Mouse (Mus musculus) ES-E14 (cell line): ENCODE data around the gene Lsm2.

Source experiments
- CHD2 ChIP-seq: IDR thresholded peaks from 2 replicates; pipeline ENCODE4 v1.6.1; 2014; ENCODE audit warnings: mild to moderate bottlenecking, low read depth, low read length, inconsistent platforms
- HCFC1 ChIP-seq: IDR thresholded peaks from 2 replicates; pipeline ENCODE4 v1.6.1; 2012; ENCODE audit warnings: low read length, inconsistent platforms, borderline replicate concordance; ENCODE audit not compliant: insufficient read depth
- MAFK ChIP-seq: IDR thresholded peaks from 2 replicates; pipeline ENCODE4 v1.6.1; 2014; ENCODE audit warnings: mild to moderate bottlenecking, low read depth, low read length, inconsistent platforms; ENCODE audit not compliant: insufficient read depth
- ZNF384 ChIP-seq: IDR thresholded peaks from 2 replicates; pipeline ENCODE4 v1.6.1; 2012; ENCODE audit warnings: low read depth, low read length, inconsistent platforms

DNA sequence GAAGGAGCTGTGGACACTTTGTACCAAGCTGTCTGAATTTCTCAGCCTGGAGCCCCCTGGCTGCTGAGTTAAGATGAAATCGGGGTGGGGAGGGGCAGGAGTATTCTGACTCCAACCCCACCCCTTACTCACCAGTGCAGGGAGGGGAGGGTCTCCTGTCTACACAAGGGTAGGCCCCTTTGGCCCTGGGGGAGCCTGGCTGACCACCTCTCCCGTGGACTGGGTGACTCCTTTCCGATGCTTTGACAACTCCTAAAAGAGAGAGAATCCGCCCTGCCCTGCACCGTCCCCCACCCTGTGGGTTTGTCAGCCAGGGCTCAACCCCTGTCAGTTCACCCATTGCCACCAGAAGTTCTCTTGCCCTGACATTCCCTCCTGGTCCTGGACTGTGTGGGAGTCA, 44.5 kb downstream of the Lsm2 start:
- TF ChIP-seq CHD2 (no peak), MAFK (no peak), HCFC1 (no peak), ZNF384 (no peak)
